Mouse (Mus musculus) duodenum, adult 2 months (tissue): ENCODE measurements around the gene Hacd1. TPM values are rescaled to one million over a fixed set of nuclear protein-coding genes. Genes with fewer than 3 reads are reported as not detected.

Experiments used
- polyA plus RNA-seq: library from polyadenylated mRNA; depleted of rRNA; stranded (reverse); fragments of >200 nt; gene quantifications from 2 replicates; pipeline ENCODE4 v1.2.3, GENCODE M21; 2012; ENCODE audit warnings: low replicate concordance; rRNA removed

The Hacd1 gene
- polyA plus RNA-seq = 33.8 and 81.5 TPM in 2 replicates

DNA sequence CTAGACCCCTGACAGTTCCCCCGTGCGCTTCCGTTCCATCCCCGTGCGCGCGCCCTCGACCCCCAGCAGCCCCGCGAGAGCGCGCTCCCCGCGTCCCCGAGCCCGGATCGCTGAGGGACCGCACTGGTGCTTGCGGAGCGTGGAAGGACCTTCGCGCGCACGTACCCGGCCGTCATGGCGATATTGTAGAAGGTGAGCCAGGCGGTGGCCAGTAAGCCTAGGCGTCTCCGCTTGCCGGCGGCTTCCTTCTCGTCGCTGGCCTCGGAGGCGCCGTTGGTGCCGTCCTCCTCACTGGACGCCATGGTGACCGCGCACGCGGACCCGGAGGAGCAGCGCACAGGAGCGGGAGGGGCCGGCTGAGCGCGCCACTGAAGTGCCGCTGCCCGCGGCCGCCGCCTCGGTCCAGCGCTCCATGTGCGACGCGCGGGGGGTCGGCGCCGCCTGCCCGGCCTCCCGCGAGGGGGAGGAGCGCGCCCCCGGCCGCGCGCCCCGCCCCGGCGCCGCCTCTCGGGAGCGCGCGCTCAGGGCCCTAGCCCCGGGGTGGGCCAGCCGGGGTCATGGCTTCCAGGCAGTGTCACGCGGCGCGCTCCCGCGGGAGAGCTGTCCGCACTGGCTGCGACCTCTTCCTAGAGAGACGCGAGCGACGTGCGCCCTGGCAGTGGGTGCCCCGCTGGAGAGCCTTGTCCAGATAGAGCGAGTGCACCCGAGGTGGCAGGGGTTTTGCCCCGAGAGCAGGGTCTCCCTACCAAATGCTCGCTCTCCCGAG, at the start of gene Hacd1:
Gene Hacd1 (minus strand): TSS at position 570 of the 766 bp plus-strand sequence.

DNA sequence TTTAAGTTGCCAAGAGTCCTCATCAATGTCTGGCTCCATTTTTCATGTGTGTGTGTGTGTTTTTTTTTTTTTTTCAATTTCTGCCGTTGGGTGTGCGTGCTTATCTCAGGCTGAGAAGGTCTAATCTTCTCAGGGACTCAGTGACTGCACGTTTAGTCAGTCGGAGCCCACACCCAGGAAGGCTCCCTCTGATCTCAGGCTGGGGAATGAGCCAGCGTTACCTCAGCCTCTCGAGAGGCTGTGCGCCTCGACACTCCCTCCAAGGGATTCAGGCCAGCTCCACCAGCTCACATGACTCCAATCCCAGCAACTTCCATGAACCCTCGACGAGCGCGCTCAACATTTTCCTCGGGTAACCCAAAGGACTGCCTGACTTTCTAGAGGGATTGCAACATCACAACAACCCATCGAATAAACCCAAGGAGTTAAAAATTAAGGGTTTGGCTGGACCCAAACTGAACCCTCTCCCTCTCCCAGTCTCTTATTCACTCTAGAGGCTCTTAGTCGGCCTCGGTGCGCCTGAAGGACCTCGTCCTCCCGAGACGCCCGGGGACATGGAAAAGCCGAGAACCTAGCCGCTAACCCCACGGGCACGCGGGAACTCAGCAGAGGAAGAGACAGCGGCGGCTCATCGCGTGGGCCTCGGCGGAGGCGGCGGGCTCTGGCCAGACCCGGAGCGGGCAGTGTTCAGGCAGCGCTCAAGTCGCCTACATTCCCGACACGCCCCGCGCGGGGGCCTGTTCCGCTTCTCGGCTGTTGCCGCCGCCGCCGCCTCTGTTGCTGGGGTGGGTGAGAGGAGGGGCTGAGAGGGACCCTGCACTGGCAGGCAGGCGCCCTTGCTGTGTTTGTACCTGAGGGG, 17.7 kb upstream of the Hacd1 start, which contains the start of gene Stam:
Gene Stam (plus strand): TSS at position 737 of the 859 bp plus-strand sequence.

Other genes with a start within 250 kb of the Hacd1 start
- 4.4 and 15.7 TPM in 2 replicates for gene Stam, start 18.0 kb upstream of the Hacd1 start, polyA plus RNA-seq
- gene Tmem236, start 118.4 kb upstream of the Hacd1 start, polyA plus RNA-seq = 15.0 and 23.1 TPM in 2 replicates
- gene Mrc1, start 173.3 kb upstream of the Hacd1 start, polyA plus RNA-seq = 0.06 and 0.18 TPM in 2 replicates